Mouse (Mus musculus) retina, postnatal 7 days (tissue): ENCODE data around the gene Suds3.

Experiments used
- DNase-seq: peaks from one replicate; pipeline ENCODE4 v3.0.0-alpha.2; 2012; ENCODE audit warnings: low read depth, low spot score

The Suds3 gene

GRCm38 (mm10) chr5:117114581-117115192, 1.2 kb downstream of the Suds3 start:
- DNase-seq: no peak

GRCm38 (mm10) chr5:117113330-117113729, 2.6 kb downstream of the Suds3 start:
- no peak for DNase-seq

GRCm38 (mm10) chr5:117111774-117112112, 4.2 kb downstream of the Suds3 start:
- DNase-seq: no peak

GRCm38 (mm10) chr5:117111064-117111773, 4.7 kb downstream of the Suds3 start:
- no peak for DNase-seq

GRCm38 (mm10) chr5:117109522-117109921, 6.4 kb downstream of the Suds3 start:
- no peak for DNase-seq

GRCm38 (mm10) chr5:117108731-117109130, 7.2 kb downstream of the Suds3 start:
- no peak for DNase-seq

- DNase-seq: no peak
These were observed 7.6 kb downstream of the Suds3 start for GRCm38 (mm10) chr5:117108292-117108691.

GRCm38 (mm10) chr5:117105761-117106160, 10.2 kb downstream of the Suds3 start:
- no peak for DNase-seq

- DNase-seq: no peak
These were observed 11.6 kb downstream of the Suds3 start for GRCm38 (mm10) chr5:117104329-117104728.

- no peak for DNase-seq
These were observed 12.6 kb downstream of the Suds3 start for GRCm38 (mm10) chr5:117103194-117103929.

- no peak for DNase-seq
These were observed 16.2 kb downstream of the Suds3 start for GRCm38 (mm10) chr5:117099742-117100141.

GRCm38 (mm10) chr5:117099008-117099407, 16.9 kb downstream of the Suds3 start:
- no peak for DNase-seq

GRCm38 (mm10) chr5:117096716-117097115, 19.2 kb downstream of the Suds3 start:
- DNase-seq: no peak

GRCm38 (mm10) chr5:117094431-117094830, 21.5 kb downstream of the Suds3 start:
- DNase-seq: peak; percentile 33

- no peak for DNase-seq
These were observed 26.1 kb downstream of the Suds3 start for GRCm38 (mm10) chr5:117089786-117090185.

GRCm38 (mm10) chr5:117089147-117089546, 26.8 kb downstream of the Suds3 start:
- DNase-seq: no peak

- no peak for DNase-seq
These were observed 28.2 kb downstream of the Suds3 start for GRCm38 (mm10) chr5:117087718-117088117.

GRCm38 (mm10) chr5:117069498-117069894, 46.4 kb downstream of the Suds3 start:
- DNase-seq: peak; percentile 44

GRCm38 (mm10) chr5:117068808-117069497, 47.0 kb downstream of the Suds3 start:
- no peak for DNase-seq

- no peak for DNase-seq
These were observed 47.7 kb downstream of the Suds3 start for GRCm38 (mm10) chr5:117068181-117068580.

GRCm38 (mm10) chr5:117061251-117061650, 54.7 kb downstream of the Suds3 start:
- no peak for DNase-seq

- DNase-seq: no peak
These were observed 55.3 kb downstream of the Suds3 start for GRCm38 (mm10) chr5:117060484-117061130.
